In the genomic region with DNA sequence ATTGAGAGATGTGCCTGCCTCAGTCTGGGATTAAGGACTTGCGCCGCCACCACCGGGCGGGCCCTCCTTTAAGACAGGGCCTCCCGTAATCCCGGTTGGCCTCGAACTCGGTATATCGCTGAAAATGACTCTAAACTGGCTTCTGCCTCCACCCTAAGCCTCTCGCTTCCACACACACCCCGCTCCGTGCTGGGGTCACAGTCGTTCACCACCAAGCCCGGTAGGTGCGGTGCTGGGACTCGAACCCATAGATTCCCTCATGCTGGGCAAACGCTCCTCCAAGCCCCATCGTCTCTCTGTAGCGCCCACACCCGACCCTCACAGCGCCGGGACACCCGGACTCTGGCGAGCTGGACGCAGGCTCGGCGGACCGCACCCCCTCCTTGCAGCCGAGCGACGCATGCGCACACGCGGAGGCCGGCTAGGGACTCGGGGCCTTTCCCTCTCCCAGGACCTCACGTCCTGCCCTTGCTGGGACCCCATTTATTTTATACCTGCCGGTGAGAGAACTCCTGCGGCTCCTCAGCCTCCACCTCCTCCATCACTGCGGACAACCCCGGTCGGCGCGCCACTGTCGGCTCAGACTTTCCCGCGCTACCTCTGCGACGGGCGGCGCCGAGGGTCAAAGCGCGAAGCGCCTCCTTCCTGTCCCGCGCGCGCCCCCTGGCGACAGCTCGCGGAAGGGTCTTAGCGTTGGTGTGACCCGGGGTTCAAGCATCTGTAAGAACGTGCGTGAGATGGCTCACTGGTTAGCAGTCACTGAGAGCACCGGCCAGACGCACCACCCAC, we compare ENCODE assay signal across 8 mouse cellular contexts. TPM values are rescaled to one million over a fixed set of nuclear protein-coding genes. Genes with fewer than 3 reads are reported as not detected.
A peak's percentile ranks its signal among the peaks of the same experiment; 100 is the strongest.
DNase-seq lines count a peak whose midpoint lies in the region; ATAC-seq and TF ChIP-seq lines count a peak whose summit lies in the region.

A gene (minus strand): TSS at position 648 of the 789 bp plus-strand sequence.

- 0 out of 2 replicates have a peak, but pooled peaks cover 2% of the 10 kb centered on the region for H3K4me1 ChIP-seq in cortical plate, adult 2 months (ENCODE audit: control insufficient read depth, insufficient read depth, low read length)

- H3K27ac ChIP-seq in cortical plate, adult 2 months (ENCODE audit: insufficient read depth, low read length), result no peak within 1 kb of the TSS

- no peak for TF ChIP-seq POLR2A in cortical plate, adult 2 months (IDR thresholded peaks at IDR 0.05; ENCODE audit: extremely low read depth, insufficient read depth, low read length)

- peak; percentile 69 for TF ChIP-seq CTCF in cortical plate, adult 2 months (IDR thresholded peaks at IDR 0.05; ENCODE audit: extremely low read depth, insufficient read depth, low read length)

- peak; percentile 83 for ATAC-seq in activated CD4-positive, CD25-positive, alpha-beta regulatory T cell, adult 4 months
- ATAC-seq in inflammation-experienced regulatory T-cells, adult 6 months, result peak; percentile 79
- peak; percentile 89 for ATAC-seq in megakaryocyte-erythroid progenitor cell, adult 5-6 weeks (replicated peaks; ENCODE audit: low FRiP score, low TSS enrichment, poor library complexity, severe bottlenecking)

- intact Hi-C loops in left cerebral cortex, postnatal 10 days (cut with DNase I), result no loop called here

- H3K4me3 ChIP-seq in cortical plate, adult 2 months (ENCODE audit: insufficient read depth, low read length), result peak within 1 kb of the TSS; percentile 71

- DNase-seq in gastrocnemius, postnatal 10 days, result peak; percentile 95
- DNase-seq in left cerebral cortex, postnatal 10 days (ENCODE audit: extremely low spot score in 1 of 2, low spot score in 2 of 2), result peak; percentile 78 to 95
- peak; percentile 86 for DNase-seq in right cerebral cortex, postnatal 25 days
- DNase-seq in urinary bladder, postnatal 4 days (ENCODE audit: low spot score in 2 of 2), result peak; percentile 87 to 93

RNA-seq across cellular contexts. Expression of the gene that starts here (rescaled TPM):
- polyA plus RNA-seq in activated CD4-positive, CD25-positive, alpha-beta regulatory T cell, adult 4 months (2017; shearing (Covaris generic)), result 10 to 100 TPM; 15.6 to 17.7 TPM
- 5.4 and 6.0 TPM in 2 replicates for polyA plus RNA-seq in cortical plate, adult 2 months (2012; rRNA removed)
- 10 to 100 TPM in 1 of 2 experiments, 1 to 10 TPM in 1; 8.8 to 10.7 TPM for total RNA-seq in gastrocnemius, postnatal 10 days (2021)
- 10 to 100 TPM in 1 of 3 experiments, 1 to 10 TPM in 2; 3.7 to 34.5 (median 6.7) TPM for polyA plus RNA-seq in inflammation-experienced regulatory T-cells, adult 6 months (2017; shearing (Covaris generic))
- 10 to 100 TPM; 26.1 to 32.4 TPM for total RNA-seq in left cerebral cortex, postnatal 10 days (2021)
- 29.6 and 48.0 TPM in 2 replicates for total RNA-seq in megakaryocyte-erythroid progenitor cell, adult 5-6 weeks (2014; fragmentation: Nextera tagmentation)
- total RNA-seq in megakaryocyte-erythroid progenitor cell, adult 5-6 weeks (2017), result 15.4 and 26.2 TPM in 2 replicates
